Mouse (Mus musculus) lung, embryonic 16.5 days (tissue): ENCODE measurements around the gene Cul3. TPM values are rescaled to one million over a fixed set of nuclear protein-coding genes. Genes with fewer than 3 reads are reported as not detected.

Source experiments
- ATAC-seq: fragments of 200-750 bp; cut with Nextera tagmentation; 2 replicates; pipeline ENCODE4 v1.8.0; 2017; ENCODE audit warnings: low read depth, mild to moderate bottlenecking, moderate library complexity
- H3K27ac ChIP-seq: fragments of 300-500 bp; sonication (generic); 2 replicates; pipeline ENCODE4 v1.5.1; 2014; ENCODE audit warnings: mild to moderate bottlenecking, control low read depth, low read length
- H3K27me3 ChIP-seq: fragments of 300-500 bp; sonication (generic); 2 replicates; pipeline ENCODE4 v1.6.1; 2014; ENCODE audit warnings: low read depth, low read length, mixed read lengths; ENCODE audit not compliant: control insufficient read depth, insufficient read depth
- H3K36me3 ChIP-seq: fragments of 300-500 bp; sonication (generic); 2 replicates; pipeline ENCODE4 v1.6.1; 2014; ENCODE audit warnings: low read length; ENCODE audit not compliant: control insufficient read depth, insufficient read depth
- H3K4me1 ChIP-seq: fragments of 300-500 bp; sonication (generic); replicated peaks from 2 replicates; pipeline ENCODE4 v1.6.1; 2014; ENCODE audit warnings: low read length, mixed read lengths; ENCODE audit not compliant: control insufficient read depth, insufficient read depth
- H3K4me2 ChIP-seq: fragments of 300-500 bp; sonication (generic); 2 replicates; pipeline ENCODE4 v1.6.1; 2014; ENCODE audit warnings: low read depth, low read length, control low read depth
- H3K4me3 ChIP-seq: fragments of 300-500 bp; sonication (generic); 2 replicates; pipeline ENCODE4 v1.5.1; 2014; ENCODE audit warnings: mild to moderate bottlenecking, low read length, control low read depth
- H3K9ac ChIP-seq: fragments of 300-500 bp; sonication (generic); 2 replicates; pipeline ENCODE4 v1.6.1; 2014; ENCODE audit warnings: low read length, control low read depth
- H3K9me3 ChIP-seq: fragments of 300-500 bp; sonication (generic); 2 replicates; pipeline ENCODE4 v1.6.1; 2016; ENCODE audit warnings: low read length; ENCODE audit not compliant: control insufficient read depth
- WGBS: fragments of 180-500 bp; shearing (Covaris S2); extraction: QIAGEN DNeasy Blood & Tissue Kit; methylation state at CpG from one replicate; pipeline ENCODE4 v1.1.7; 2014; 5-methylcytosine and 5-hydroxymethylcytosine counted together
- polyA plus RNA-seq: library from polyadenylated mRNA; unstranded; fragments of >200 nt; fragmentation: Nextera tagmentation; extraction: Ambion mirVana; gene quantifications from 2 replicates; pipeline ENCODE4 v1.2.1, GENCODE M21; 2015

Cul3 gene
- polyA plus RNA-seq, 1 experiment from 2014 or later: 27.9 TPM

DNA sequence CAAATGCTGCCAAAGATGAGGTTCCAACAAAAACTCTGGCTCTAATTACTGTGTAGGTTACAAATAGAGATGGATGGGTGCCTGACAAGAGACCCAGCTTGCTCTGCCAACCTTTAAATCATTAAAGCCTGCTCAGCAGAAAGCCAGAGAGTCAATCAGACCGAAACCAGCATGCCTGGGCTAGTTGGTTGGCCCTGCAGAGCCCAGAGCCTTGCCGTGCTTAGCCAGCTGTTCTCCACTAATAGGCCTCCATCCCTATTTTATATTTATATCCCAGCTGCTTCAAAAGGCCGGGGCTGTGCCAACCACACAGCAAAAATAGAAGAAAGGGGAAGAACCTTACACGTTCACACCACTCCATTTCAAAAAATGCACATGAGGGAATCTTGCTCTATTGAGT is 119.1 kb downstream of the Cul3 start:
- H3K4me3 ChIP-seq: no peak overlapping the region
- no peaks in the 10 kb centered on the region for H3K36me3 ChIP-seq
- no peaks in the 10 kb centered on the region for H3K9me3 ChIP-seq
- H3K27me3 ChIP-seq: no peaks in the 10 kb centered on the region
- no peak overlapping the region for H3K27ac ChIP-seq
- H3K4me2 ChIP-seq: no peak overlapping the region
- H3K9ac ChIP-seq: no peak overlapping the region
- 60% methylated on average over 4 of the region's 4 CpGs for WGBS
- ATAC-seq: no peak
- peaks cover 9% of the 10 kb centered on the region for H3K4me1 ChIP-seq

DNA sequence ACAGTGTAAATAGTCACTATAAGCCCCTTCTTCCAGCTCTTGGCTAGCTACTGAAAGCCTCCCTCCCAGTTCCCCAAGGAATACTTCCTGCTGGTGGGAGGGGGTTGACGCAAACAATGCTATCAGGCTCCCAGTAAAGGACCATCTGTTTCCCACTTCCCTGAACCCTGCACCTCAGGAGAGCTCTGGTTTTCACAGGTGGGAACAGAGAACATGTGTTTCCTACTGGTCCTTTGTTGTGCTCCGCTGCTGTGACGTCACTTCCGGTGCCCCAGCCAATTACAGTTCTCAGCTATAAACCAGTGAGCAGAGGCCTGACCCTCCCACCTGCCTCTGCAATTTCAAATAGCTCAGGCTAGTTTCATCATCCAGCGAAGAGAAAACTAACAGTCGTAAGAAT is 122.0 kb downstream of the Cul3 start, which contains the start of gene Fam124b:
Fam124b (minus strand) TSS at position 206 of the 400 bp plus-strand sequence.
- WGBS: 69% methylated on average over 6 of the region's 6 CpGs
- ATAC-seq: peak; percentile 88
- no peaks in the 10 kb centered on the region for H3K9me3 ChIP-seq

More for the DNA sequence above, 122.0 kb downstream of the Cul3 start, which contains the start of gene Fam124b:
- Histone ChIP-seq H3K36me3 (no peaks in the 10 kb centered on the region), H3K4me2 (no peak within 1 kb of the TSS), H3K4me3 (no peak within 1 kb of the TSS), H3K4me1 (peaks cover 10% of the 10 kb centered on the region), H3K27ac (peak within 1 kb of the TSS; percentile 79), H3K27me3 (no peaks in the 10 kb centered on the region), H3K9ac (no peak within 1 kb of the TSS)

Other genes with a start within 250 kb of the Cul3 start
- 4.7 and 4.8 TPM in 2 replicates for gene Fam124b, start 122.0 kb downstream of the Cul3 start, polyA plus RNA-seq
- not detected in 2 replicates for gene Gm45261, start 121.0 kb upstream of the Cul3 start, polyA plus RNA-seq